Mouse (Mus musculus) embryonic fibroblast, embryonic 13.5 days (primary cell): ENCODE measurements at regions not wholly inside any gene's neighbourhood (a gene's known extent, or its start where the extent isn't known, plus 50 kb on each side); places are given as distances from the start of the nearest gene placed in this dataset.

ENCODE experiments used
- CTCF ChIP-seq: IDR thresholded peaks from 2 replicates; pipeline ENCODE4 v1.5.1; 2011; ENCODE audit warnings: mild to moderate bottlenecking, control low read depth, low read length, moderate library complexity, borderline replicate concordance; ENCODE audit not compliant: insufficient read depth
- POLR2A ChIP-seq: IDR thresholded peaks from 2 replicates; pipeline ENCODE4 v1.6.1; 2011; ENCODE audit warnings: low read depth, mild to moderate bottlenecking, control low read depth, low read length, moderate library complexity

- no peak for TF ChIP-seq CTCF
- TF ChIP-seq POLR2A: no peak
These were observed 139.0 kb downstream of the Cartpt start for GRCm38 (mm10) chr13:99761843-99762242.
